Mouse (Mus musculus) C2C12 (cell line): ENCODE data around the gene Sirt1. TPM values are rescaled to one million over a fixed set of nuclear protein-coding genes. Genes with fewer than 3 reads are reported as not detected.

Source experiments
- H3K27me3 ChIP-seq: one replicate; pipeline ENCODE4 v1.6.1; 2011; ENCODE audit not compliant: control insufficient read depth, insufficient read depth, insufficient read length
- H3K36me3 ChIP-seq: one replicate; pipeline ENCODE4 v1.6.1; 2011; ENCODE audit not compliant: control insufficient read depth, insufficient read depth
- H3K4me3 ChIP-seq: one replicate; pipeline ENCODE4 v1.5.1; 2011; ENCODE audit warnings: mild to moderate bottlenecking, control low read depth; ENCODE audit not compliant: poor library complexity, insufficient read depth, severe bottlenecking
- H3K79me2 ChIP-seq: one replicate; pipeline ENCODE4 v1.6.1; 2011; ENCODE audit not compliant: control insufficient read depth, insufficient read depth
- H3K79me3 ChIP-seq: one replicate; pipeline ENCODE4 v1.6.1; 2011; ENCODE audit warnings: low read depth, control low read depth
- H3ac ChIP-seq: one replicate; pipeline ENCODE3; 2011; ENCODE audit warnings: low read depth; ENCODE audit not compliant: control insufficient read depth, insufficient read length
- CEBPB ChIP-seq: IDR thresholded peaks from one replicate; pipeline ENCODE4 v1.6.1; 2011; ENCODE audit warnings: low read depth, mild to moderate bottlenecking, control low read depth, moderate library complexity
- CTCF ChIP-seq: IDR thresholded peaks from one replicate; pipeline ENCODE4 v1.5.1; 2011; ENCODE audit not compliant: control insufficient read depth, insufficient read depth, insufficient read length
- FOSL1 ChIP-seq: IDR thresholded peaks from one replicate; pipeline ENCODE4 v1.8.0; 2011; ENCODE audit warnings: mild to moderate bottlenecking, low read length; ENCODE audit not compliant: poor library complexity, insufficient read depth, severe bottlenecking
- MAX ChIP-seq: IDR thresholded peaks from one replicate; pipeline ENCODE4 v1.6.1; 2011; ENCODE audit warnings: mild to moderate bottlenecking, control low read depth
- MYOD1 ChIP-seq: IDR thresholded peaks from one replicate; pipeline ENCODE4 v1.6.1; 2011; ENCODE audit warnings: low read depth; ENCODE audit not compliant: control insufficient read depth, insufficient read length
- MYOG ChIP-seq: IDR thresholded peaks from one replicate; pipeline ENCODE4 v1.6.1; 2011; ENCODE audit not compliant: control insufficient read depth, insufficient read length; ENCODE audit errors: extremely low read depth
- USF1 ChIP-seq: IDR thresholded peaks from one replicate; pipeline ENCODE4 v1.6.1; 2011; ENCODE audit warnings: low read depth, mild to moderate bottlenecking, control low read depth, moderate library complexity
- polyA plus RNA-seq: library from polyadenylated mRNA; unstranded; fragments of >200 nt; fragmentation: generic; extraction: Trizol; gene quantifications from one replicate; pipeline ENCODE4 v1.2.1, GENCODE M21; 2012; ENCODE audit warnings: missing spikeins

Gene Sirt1
- polyA plus RNA-seq, 1 experiment: 4.2 TPM

- Histone ChIP-seq H3K36me3 (no peaks in the 10 kb centered on the region), H3K4me3 (no peak overlapping the region), H3K79me3 (no peaks in the 10 kb centered on the region), H3ac (no peak overlapping the region), H3K27me3 (no peaks in the 10 kb centered on the region), H3K79me2 (no peaks in the 10 kb centered on the region)
- TF ChIP-seq FOSL1 (no peak), MYOD1 (no peak), MAX (no peak), USF1 (no peak), CTCF (no peak), MYOG (no peak), CEBPB (no peak)
Measured at GRCm38 (mm10) chr10:63427146-63427545, 45.6 kb upstream of the Sirt1 start.

GRCm38 (mm10) chr10:63424475-63424814 is 42.9 kb upstream of the Sirt1 start:
- no peak for TF ChIP-seq FOSL1
- TF ChIP-seq MYOD1: no peak
- TF ChIP-seq USF1: no peak
- TF ChIP-seq CTCF: no peak
- no peak for TF ChIP-seq MAX
- H3K36me3 ChIP-seq: no peaks in the 10 kb centered on the region
- H3K4me3 ChIP-seq: no peak overlapping the region
- no peaks in the 10 kb centered on the region for H3K79me2 ChIP-seq
- no peaks in the 10 kb centered on the region for H3K79me3 ChIP-seq
- no peaks in the 10 kb centered on the region for H3K27me3 ChIP-seq
- no peak overlapping the region for H3ac ChIP-seq

GRCm38 (mm10) chr10:63423591-63424474 is 42.3 kb upstream of the Sirt1 start:
- TF ChIP-seq CTCF (no peak), MAX (no peak), CEBPB (no peak), MYOD1 (no peak), FOSL1 (no peak), MYOG (no peak), USF1 (no peak)
- Histone ChIP-seq H3K4me3 (no peak overlapping the region), H3ac (no peak overlapping the region), H3K27me3 (no peaks in the 10 kb centered on the region), H3K79me2 (no peaks in the 10 kb centered on the region), H3K36me3 (no peaks in the 10 kb centered on the region), H3K79me3 (no peaks in the 10 kb centered on the region)

GRCm38 (mm10) chr10:63422736-63422992 is 41.2 kb upstream of the Sirt1 start:
- Histone ChIP-seq H3K79me3 (no peaks in the 10 kb centered on the region), H3K4me3 (no peak overlapping the region), H3ac (no peak overlapping the region), H3K27me3 (no peaks in the 10 kb centered on the region), H3K36me3 (no peaks in the 10 kb centered on the region), H3K79me2 (no peaks in the 10 kb centered on the region)
- TF ChIP-seq FOSL1 (no peak), USF1 (no peak)

- no peaks in the 10 kb centered on the region for H3K79me2 ChIP-seq
- no peaks in the 10 kb centered on the region for H3K79me3 ChIP-seq
- H3K27me3 ChIP-seq: no peaks in the 10 kb centered on the region
- H3ac ChIP-seq: no peak within 1 kb of the TSS
- TF ChIP-seq CTCF: peak; percentile 14
- TF ChIP-seq MYOG: no peak
- H3K4me3 ChIP-seq: no peak within 1 kb of the TSS
- no peaks in the 10 kb centered on the region for H3K36me3 ChIP-seq
Measured at GRCm38 (mm10) chr10:63421739-63422735, 40.5 kb upstream of the Sirt1 start, which contains the start of gene Gm7075. Gene Gm7075 (minus strand): TSS chr10:63421789.

GRCm38 (mm10) chr10:63417061-63417460 is 35.6 kb upstream of the Sirt1 start:
- no peak for TF ChIP-seq CEBPB
- no peak for TF ChIP-seq CTCF
- no peaks in the 10 kb centered on the region for H3K79me3 ChIP-seq
- no peak overlapping the region for H3ac ChIP-seq
- H3K79me2 ChIP-seq: no peaks in the 10 kb centered on the region
- no peak overlapping the region for H3K4me3 ChIP-seq
- H3K36me3 ChIP-seq: no peaks in the 10 kb centered on the region
- H3K27me3 ChIP-seq: no peaks in the 10 kb centered on the region
